Mouse (Mus musculus): ENCODE results near the gene Wdr64. TPM values are rescaled to one million over a fixed set of nuclear protein-coding genes. Genes with fewer than 3 reads are reported as not detected.

Wdr64 gene
- polyA plus RNA-seq, 1 experiment = not detected

GRCm38 (mm10) chr1:175823815-175824438 lies 125.5 kb downstream of the Wdr64 start:
- 38% methylated on average over 9 of the region's 9 CpGs for WGBS
- Histone ChIP-seq H3K4me1 (ENCODE audit: control insufficient read depth, insufficient read depth, low read length) (no peaks in the 10 kb centered on the region), H3K27ac (ENCODE audit: insufficient read depth, low read depth, low read length) (no peak overlapping the region), H3K4me3 (ENCODE audit: insufficient read depth, low read depth, low read length) (no peak overlapping the region)
- TF ChIP-seq CTCF (IDR thresholded peaks at IDR 0.05; ENCODE audit: insufficient read depth, low read depth, low read length) (no peak), POLR2A (IDR thresholded peaks at IDR 0.05; ENCODE audit: insufficient read depth, low read depth, low read length) (no peak)

GRCm38 (mm10) chr1:175828539-175828938 lies 130.1 kb downstream of the Wdr64 start:
- 91% methylated on average over 7 of the region's 7 CpGs for WGBS
- no peak overlapping the region for H3K27ac ChIP-seq (ENCODE audit: insufficient read depth, low read depth, low read length)
- TF ChIP-seq POLR2A (IDR thresholded peaks at IDR 0.05; ENCODE audit: insufficient read depth, low read depth, low read length) (no peak), CTCF (IDR thresholded peaks at IDR 0.05; ENCODE audit: insufficient read depth, low read depth, low read length) (no peak)
- H3K4me3 ChIP-seq (ENCODE audit: insufficient read depth, low read depth, low read length) = no peak overlapping the region
- no peaks in the 10 kb centered on the region for H3K4me1 ChIP-seq (ENCODE audit: control insufficient read depth, insufficient read depth, low read length)

- 91% methylated on average over 2 of the region's 2 CpGs for WGBS
These were observed 130.8 kb downstream of the Wdr64 start for GRCm38 (mm10) chr1:175829220-175829619.

GRCm38 (mm10) chr1:175855515-175855914 lies 157.1 kb downstream of the Wdr64 start:
- WGBS = 85% methylated on average over 1 of the region's 1 CpGs
- Histone ChIP-seq H3K4me3 (ENCODE audit: insufficient read depth, low read depth, low read length) (no peak overlapping the region), H3K4me1 (ENCODE audit: control insufficient read depth, insufficient read depth, low read length) (no peaks in the 10 kb centered on the region), H3K27ac (ENCODE audit: insufficient read depth, low read depth, low read length) (no peak overlapping the region)
- TF ChIP-seq POLR2A (IDR thresholded peaks at IDR 0.05; ENCODE audit: insufficient read depth, low read depth, low read length) (no peak), CTCF (IDR thresholded peaks at IDR 0.05; ENCODE audit: insufficient read depth, low read depth, low read length) (no peak)

More at GRCm38 (mm10) chr1:175829220-175829619, 130.8 kb downstream of the Wdr64 start:
- Histone ChIP-seq H3K27ac (ENCODE audit: insufficient read depth, low read depth, low read length) (no peak overlapping the region), H3K4me1 (ENCODE audit: control insufficient read depth, insufficient read depth, low read length) (no peaks in the 10 kb centered on the region), H3K4me3 (ENCODE audit: insufficient read depth, low read depth, low read length) (no peak overlapping the region)
- TF ChIP-seq POLR2A (IDR thresholded peaks at IDR 0.05; ENCODE audit: insufficient read depth, low read depth, low read length) = no peak
- TF ChIP-seq CTCF (IDR thresholded peaks at IDR 0.05; ENCODE audit: insufficient read depth, low read depth, low read length) = no peak

Other genes starting within 250 kb of the Wdr64 start
- gene Rgs7, start 206.1 kb upstream of the Wdr64 start, polyA plus RNA-seq (2012; ENCODE audit: insufficient read depth, insufficient read length, low replicate concordance, missing spikeins) = 416 TPM in 1 of 2 replicates, not detected in the other
- not detected in 2 replicates for gene Kmo, start 78.2 kb upstream of the Wdr64 start, polyA plus RNA-seq (2012; ENCODE audit: insufficient read depth, insufficient read length, low replicate concordance, missing spikeins)
- gene Fh1, start 73.0 kb upstream of the Wdr64 start, polyA plus RNA-seq (2012; ENCODE audit: insufficient read depth, insufficient read length, low replicate concordance, missing spikeins) = not detected in 2 replicates
- not detected in 2 replicates for gene Opn3, start 5.8 kb upstream of the Wdr64 start, polyA plus RNA-seq (2012; ENCODE audit: insufficient read depth, insufficient read length, low replicate concordance, missing spikeins)
- gene Chml, start 5.7 kb upstream of the Wdr64 start, polyA plus RNA-seq (2012; ENCODE audit: insufficient read depth, insufficient read length, low replicate concordance, missing spikeins) = not detected in 2 replicates
- not detected in 2 replicates for gene Exo1, start 182.0 kb downstream of the Wdr64 start, polyA plus RNA-seq (2012; ENCODE audit: insufficient read depth, insufficient read length, low replicate concordance, missing spikeins)
- not detected in 2 replicates for gene Gm38100, start 221.7 kb downstream of the Wdr64 start, polyA plus RNA-seq (2012; ENCODE audit: insufficient read depth, insufficient read length, low replicate concordance, missing spikeins)

All from olfactory bulb, adult 2 months (tissue).